Mouse (Mus musculus) common myeloid progenitor, adult 5-6 weeks (primary cell): ENCODE measurements around the gene Gjb6. TPM values are rescaled to one million over a fixed set of nuclear protein-coding genes. Genes with fewer than 3 reads are reported as not detected.
A peak's percentile ranks its signal among the peaks of the same experiment; 100 is the strongest.

Experiments
- ATAC-seq: replicated peaks from 2 replicates; pipeline ENCODE4 v1.8.0; 2016; ENCODE audit warnings: low read depth, mild to moderate bottlenecking, moderate TSS enrichment, inconsistent platforms; ENCODE audit not compliant: poor library complexity, severe bottlenecking
- total RNA-seq: library from RNA; stranded (forward); fragments of 200-1000, 187-1606 nt; gene quantifications from 2 replicates; pipeline ENCODE4 v1.2.3, GENCODE M21; 2017

Gjb6 gene
- total RNA-seq, result not detected in 2 replicates

GRCm38 (mm10) chr14:57133161-57133661 lies at the start of gene Gjb6:
TSS of gene Gjb6 (minus strand) at chr14:57133611.
- no peak for ATAC-seq

- ATAC-seq, result no peak
These were observed 32.1 kb upstream of the Gjb6 start for GRCm38 (mm10) chr14:57165493-57165892.

GRCm38 (mm10) chr14:57161833-57162232 lies 28.4 kb upstream of the Gjb6 start:
- no peak for ATAC-seq

- no peak for ATAC-seq
These were observed 27.8 kb upstream of the Gjb6 start for GRCm38 (mm10) chr14:57161201-57161600.

GRCm38 (mm10) chr14:57154916-57155315 lies 21.5 kb upstream of the Gjb6 start:
- ATAC-seq, result no peak

- ATAC-seq, result no peak
These were observed 12.3 kb upstream of the Gjb6 start for GRCm38 (mm10) chr14:57145741-57146140.

GRCm38 (mm10) chr14:57135265-57135664 lies 1.9 kb upstream of the Gjb6 start:
- no peak for ATAC-seq

GRCm38 (mm10) chr14:57127383-57127782 lies 6.0 kb downstream of the Gjb6 start:
- no peak for ATAC-seq

- no peak for ATAC-seq
These were observed 11.1 kb downstream of the Gjb6 start for GRCm38 (mm10) chr14:57122295-57122694.

GRCm38 (mm10) chr14:57115823-57116544 lies 17.4 kb downstream of the Gjb6 start, which contains the start of gene Gm4491:
TSS of gene Gm4491 (minus strand) at chr14:57115883.
- no peak for ATAC-seq

- peak; percentile 61; the same call in 1 of the 2 replicates for ATAC-seq
These were observed 24.2 kb downstream of the Gjb6 start for GRCm38 (mm10) chr14:57109194-57109593.

GRCm38 (mm10) chr14:57107916-57108315 lies 25.5 kb downstream of the Gjb6 start:
- no peak for ATAC-seq

- no peak for ATAC-seq
These were observed 26.3 kb downstream of the Gjb6 start for GRCm38 (mm10) chr14:57107091-57107490.

- ATAC-seq, result no peak
These were observed 27.7 kb downstream of the Gjb6 start for GRCm38 (mm10) chr14:57105721-57106120.

- ATAC-seq, result no peak
These were observed 28.3 kb downstream of the Gjb6 start for GRCm38 (mm10) chr14:57105111-57105510.

GRCm38 (mm10) chr14:57104106-57105023 lies 29.0 kb downstream of the Gjb6 start, which contains the start of gene Gjb2:
TSS of gene Gjb2 (minus strand) at chr14:57104702.
- peak; percentile 39 for ATAC-seq

GRCm38 (mm10) chr14:57103711-57104105 lies 29.7 kb downstream of the Gjb6 start:
- ATAC-seq, result no peak

- no peak for ATAC-seq
These were observed 30.3 kb downstream of the Gjb6 start for GRCm38 (mm10) chr14:57103121-57103520.

- no peak for ATAC-seq
These were observed 31.8 kb downstream of the Gjb6 start for GRCm38 (mm10) chr14:57101623-57102022.

GRCm38 (mm10) chr14:57095855-57096254 lies 37.6 kb downstream of the Gjb6 start:
- peak; percentile 51; the same call in 1 of the 2 replicates for ATAC-seq

- ATAC-seq, result peak; percentile 93
These were observed 40.4 kb downstream of the Gjb6 start for GRCm38 (mm10) chr14:57093029-57093428.
